Mouse (Mus musculus) forebrain, postnatal 0 days (tissue): ENCODE measurements around the gene Th. TPM values are rescaled to one million over a fixed set of nuclear protein-coding genes. Genes with fewer than 3 reads are reported as not detected.

ENCODE experiments used
- ATAC-seq: fragments of 200-750 bp; cut with Nextera tagmentation; 2 replicates; pipeline ENCODE4 v1.8.0; 2017; ENCODE audit warnings: mild to moderate bottlenecking, moderate library complexity
- DNase-seq: peaks from one replicate; pipeline ENCODE4 v3.0.0-alpha.2; 2015
- H3K27ac ChIP-seq: fragments of 300-500 bp; sonication (generic); 2 replicates; pipeline ENCODE4 v1.5.1; 2014; ENCODE audit warnings: low read depth, mild to moderate bottlenecking, antibody characterized with exemption, low read length, moderate library complexity, mixed read lengths
- H3K27me3 ChIP-seq: fragments of 300-500 bp; sonication (generic); 2 replicates; pipeline ENCODE4 v1.6.1; 2014; ENCODE audit warnings: mild to moderate bottlenecking, low read length, mixed read lengths; ENCODE audit not compliant: insufficient read depth
- H3K36me3 ChIP-seq: fragments of 300-500 bp; sonication (generic); 2 replicates; pipeline ENCODE4 v1.6.1; 2014; ENCODE audit warnings: mild to moderate bottlenecking, moderate library complexity; ENCODE audit not compliant: insufficient read depth
- H3K4me1 ChIP-seq: fragments of 300-500 bp; sonication (generic); 2 replicates; pipeline ENCODE4 v1.6.1; 2014; ENCODE audit warnings: antibody characterized with exemption; ENCODE audit not compliant: insufficient read depth
- H3K4me2 ChIP-seq: fragments of 300-500 bp; sonication (generic); 2 replicates; pipeline ENCODE4 v1.6.1; 2014; ENCODE audit warnings: low read depth, mild to moderate bottlenecking, moderate library complexity
- H3K4me3 ChIP-seq: fragments of 300-500 bp; sonication (generic); 2 replicates; pipeline ENCODE4 v1.5.1; 2014; ENCODE audit warnings: low read depth, low read length, mixed read lengths
- H3K9ac ChIP-seq: fragments of 300-500 bp; sonication (generic); 2 replicates; pipeline ENCODE4 v1.6.1; 2014; ENCODE audit warnings: mild to moderate bottlenecking
- H3K9me3 ChIP-seq: fragments of 300-500 bp; sonication (generic); 2 replicates; pipeline ENCODE4 v1.6.1; 2016; ENCODE audit warnings: low read length
- CTCF ChIP-seq: sonication (generic); IDR thresholded peaks from 2 replicates; pipeline ENCODE4 v1.5.1; 2016; ENCODE audit warnings: antibody characterized with exemption, control low read depth, low read depth
- WGBS: fragments of 180-500 bp; shearing (Covaris S2); extraction: QIAGEN DNeasy Blood & Tissue Kit; methylation state at CpG from one replicate; pipeline ENCODE4 v1.1.7; 2014; 5-methylcytosine and 5-hydroxymethylcytosine counted together
- polyA plus RNA-seq: library from polyadenylated mRNA; unstranded; fragments of >200 nt; fragmentation: Nextera tagmentation; extraction: Ambion mirVana; gene quantifications from 2 replicates; pipeline ENCODE4 v1.2.1, GENCODE M21; 2015
- total RNA-seq: library from RNA; depleted of rRNA; stranded (reverse); fragments of >200 nt; gene quantifications from 2 replicates; pipeline ENCODE4 v1.2.3, GENCODE M21; 2014; rRNA removed

The Th gene
- total and polyA plus RNA-seq, 2 experiments from 2014 or later: 7.9 to 15.6 TPM

GRCm38 (mm10) chr7:142894669-142895068 is 36.3 kb downstream of the Th start:
- no peak overlapping the region for H3K9ac ChIP-seq
- H3K4me3 ChIP-seq: no peak overlapping the region
- no peaks in the 10 kb centered on the region for H3K4me1 ChIP-seq
- TF ChIP-seq CTCF: peak; percentile 99
- no peaks in the 10 kb centered on the region for H3K36me3 ChIP-seq
- no peak overlapping the region for H3K4me2 ChIP-seq
- WGBS: 4% methylated on average over 3 of the region's 3 CpGs
- DNase-seq (peak; percentile 95), ATAC-seq (peak; percentile 89)
- no peaks in the 10 kb centered on the region for H3K9me3 ChIP-seq
- no peak overlapping the region for H3K27ac ChIP-seq
- no peaks in the 10 kb centered on the region; the same call in 1 of the 2 replicates for H3K27me3 ChIP-seq

DNA sequence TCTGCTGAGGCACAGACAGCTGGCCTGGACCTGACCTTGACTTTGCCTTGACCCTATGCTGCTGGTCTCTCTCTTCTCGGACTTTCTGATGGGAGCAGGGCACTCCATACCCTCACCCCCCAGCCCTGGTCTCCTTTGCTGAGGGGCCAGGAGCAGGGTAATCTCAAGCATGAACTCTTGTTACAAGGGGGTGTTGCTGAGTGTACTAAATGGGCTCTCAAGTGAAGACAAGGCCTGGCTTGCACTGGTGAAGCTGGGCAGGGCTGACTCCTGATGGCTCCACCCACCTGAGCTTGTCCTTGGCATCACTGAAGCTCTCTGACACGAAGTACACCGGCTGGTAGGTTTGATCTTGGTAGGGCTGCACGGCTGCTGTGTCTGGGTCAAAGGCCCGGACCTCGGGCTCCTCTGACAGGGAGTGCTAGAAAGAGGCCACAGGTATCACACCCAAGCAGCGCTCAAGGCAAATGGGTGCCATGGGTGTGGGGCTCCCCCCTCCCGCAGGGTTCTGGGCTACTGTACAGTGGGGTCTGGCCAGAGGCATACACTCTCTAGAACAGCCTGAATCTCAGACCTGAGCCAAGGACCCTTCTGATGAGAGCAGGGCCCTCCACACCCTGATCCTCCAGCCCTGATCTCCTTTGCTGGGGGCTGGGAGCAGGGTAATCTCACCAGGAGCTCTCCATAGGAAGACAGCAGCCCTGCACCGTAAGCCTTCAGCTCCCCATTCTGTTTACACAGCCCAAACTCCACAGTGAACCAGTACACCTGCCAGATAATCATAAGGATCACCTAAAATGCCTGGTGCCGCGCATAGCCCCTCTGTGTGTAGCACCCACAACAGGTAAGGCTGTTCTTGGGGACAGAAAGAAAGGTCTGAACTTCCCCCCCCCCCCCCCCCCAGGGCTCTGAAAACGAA is 36.9 kb downstream of the Th start:
- no peak for DNase-seq
- ATAC-seq: no peak
- no peaks in the 10 kb centered on the region for H3K36me3 ChIP-seq
- H3K4me1 ChIP-seq: no peaks in the 10 kb centered on the region
- no peak overlapping the region for H3K4me3 ChIP-seq
- no peaks in the 10 kb centered on the region for H3K9me3 ChIP-seq
- H3K27me3 ChIP-seq: no peaks in the 10 kb centered on the region; the same call in 1 of the 2 replicates
- 68% methylated on average over 12 of the region's 12 CpGs for WGBS
- no peak overlapping the region for H3K9ac ChIP-seq
- H3K4me2 ChIP-seq: no peak overlapping the region
- no peak overlapping the region for H3K27ac ChIP-seq
- TF ChIP-seq CTCF: no peak

- ATAC-seq (no peak), DNase-seq (no peak)
- Histone ChIP-seq H3K9ac (no peak overlapping the region), H3K4me1 (no peaks in the 10 kb centered on the region), H3K9me3 (no peaks in the 10 kb centered on the region), H3K4me2 (no peak overlapping the region), H3K27ac (no peak overlapping the region), H3K4me3 (no peak overlapping the region), H3K27me3 (no peaks in the 10 kb centered on the region; the same call in 1 of the 2 replicates), H3K36me3 (no peaks in the 10 kb centered on the region)
- no peak for TF ChIP-seq CTCF
- 77% methylated on average over 6 of the region's 6 CpGs for WGBS
Measured at GRCm38 (mm10) chr7:142893296-142893695, 37.6 kb downstream of the Th start.

GRCm38 (mm10) chr7:142869419-142870163 is 61.3 kb downstream of the Th start:
- no peaks in the 10 kb centered on the region for H3K36me3 ChIP-seq
- H3K27ac ChIP-seq: no peak overlapping the region
- ATAC-seq (no peak), DNase-seq (no peak)
- H3K27me3 ChIP-seq: no peaks in the 10 kb centered on the region
- no peak for TF ChIP-seq CTCF
- H3K9me3 ChIP-seq: no peaks in the 10 kb centered on the region
- H3K4me1 ChIP-seq: no peaks in the 10 kb centered on the region
- H3K4me2 ChIP-seq: no peak overlapping the region
- no peak overlapping the region for H3K9ac ChIP-seq
- WGBS: 6% methylated on average over 4 of the region's 4 CpGs
- H3K4me3 ChIP-seq: no peak overlapping the region

DNA sequence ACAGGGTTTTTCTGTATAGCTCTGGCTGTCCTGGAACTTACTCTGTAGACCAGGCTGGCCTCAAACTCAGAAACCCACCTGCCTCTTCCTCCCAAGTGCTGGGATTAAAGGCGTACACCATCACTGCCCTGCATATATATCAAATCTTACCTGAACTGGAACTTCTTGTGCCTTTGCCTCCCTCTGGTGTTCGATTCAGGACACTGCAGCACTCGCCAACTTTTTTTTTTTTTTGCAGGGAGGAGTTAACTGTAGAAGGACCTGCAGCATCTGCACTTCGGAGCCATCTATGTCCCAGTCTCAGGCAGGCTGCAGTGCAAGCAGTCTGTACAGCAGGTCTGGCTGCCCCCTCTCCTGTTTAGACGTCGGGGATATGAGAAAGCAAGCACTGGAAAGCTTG is 80.2 kb downstream of the Th start:
- no peak for ATAC-seq
- 17% methylated on average over 6 of the region's 6 CpGs for WGBS
- TF ChIP-seq CTCF: peak; percentile 74
- H3K4me1 ChIP-seq: no peaks in the 10 kb centered on the region
- H3K36me3 ChIP-seq: no peaks in the 10 kb centered on the region
- no peaks in the 10 kb centered on the region for H3K9me3 ChIP-seq
- no peak overlapping the region for H3K9ac ChIP-seq
- peak; percentile 67 for DNase-seq
- no peak overlapping the region for H3K4me3 ChIP-seq
- H3K27ac ChIP-seq: no peak overlapping the region
- no peak overlapping the region for H3K4me2 ChIP-seq
- H3K27me3 ChIP-seq: no peaks in the 10 kb centered on the region

Other genes starting within 250 kb of the Th start
- not detected in 2 replicates for gene Ins2, start 187.7 kb downstream of the Th start, total RNA-seq
- gene Ins2, start 187.7 kb downstream of the Th start, polyA plus RNA-seq: 1.4 and 2.3 TPM in 2 replicates
- 0.54 TPM in 1 of 2 replicates, not detected in the other for gene Ascl2, start 38.1 kb upstream of the Th start, total RNA-seq
- gene Ascl2, start 38.1 kb upstream of the Th start, polyA plus RNA-seq: 0.44 and 0.52 TPM in 2 replicates
- 1.4 TPM in 1 of 2 replicates, not detected in the other for gene Tspan32, start 73.9 kb upstream of the Th start, total RNA-seq
- gene Tspan32, start 73.9 kb upstream of the Th start, polyA plus RNA-seq: 0.53 and 0.56 TPM in 2 replicates
- gene Cd81, start 121.6 kb upstream of the Th start, total RNA-seq: 349 and 423 TPM in 2 replicates
- gene Cd81, start 121.6 kb upstream of the Th start, polyA plus RNA-seq: 470 and 473 TPM in 2 replicates
- 71.5 and 86.5 TPM in 2 replicates for gene Tssc4, start 138.1 kb upstream of the Th start, total RNA-seq
- gene Tssc4, start 138.1 kb upstream of the Th start, polyA plus RNA-seq: 91.8 and 101 TPM in 2 replicates
- 1.0 and 1.3 TPM in 2 replicates for gene Trpm5, start 163.5 kb upstream of the Th start, total RNA-seq
- gene Trpm5, start 163.5 kb upstream of the Th start, polyA plus RNA-seq: 1.1 and 1.2 TPM in 2 replicates
- gene Kcnq1, start 175.2 kb upstream of the Th start, total RNA-seq: 0.77 and 1.00 TPM in 2 replicates
- 1.1 and 2.0 TPM in 2 replicates for gene Kcnq1, start 175.2 kb upstream of the Th start, polyA plus RNA-seq